Mouse (Mus musculus) liver, embryonic 16.5 days (tissue): ENCODE data around the gene Fdxr. TPM values are rescaled to one million over a fixed set of nuclear protein-coding genes. Genes with fewer than 3 reads are reported as not detected.

Experiments used
- ATAC-seq: fragments of 200-750 bp; cut with Nextera tagmentation; 2 replicates; pipeline ENCODE4 v1.8.0; 2017; ENCODE audit warnings: low read depth, mild to moderate bottlenecking, moderate number of reproducible peaks, moderate library complexity
- H3K27ac ChIP-seq: fragments of 300-500 bp; sonication (generic); 2 replicates; pipeline ENCODE4 v1.5.1; 2014; ENCODE audit warnings: mild to moderate bottlenecking, low read length
- H3K27me3 ChIP-seq: fragments of 300-500 bp; sonication (generic); 2 replicates; pipeline ENCODE4 v1.6.1; 2014; ENCODE audit warnings: low read depth, low read length, mixed read lengths; ENCODE audit not compliant: control insufficient read depth, insufficient read depth
- H3K36me3 ChIP-seq: fragments of 300-500 bp; sonication (generic); 2 replicates; pipeline ENCODE4 v1.6.1; 2014; ENCODE audit warnings: mild to moderate bottlenecking; ENCODE audit not compliant: control insufficient read depth, insufficient read depth
- H3K4me1 ChIP-seq: fragments of 300-500 bp; sonication (generic); 2 replicates; pipeline ENCODE4 v1.6.1; 2014; ENCODE audit warnings: low read depth, low read length, mixed read lengths; ENCODE audit not compliant: control insufficient read depth
- H3K4me2 ChIP-seq: fragments of 300-500 bp; sonication (generic); 2 replicates; pipeline ENCODE4 v1.6.1; 2014; ENCODE audit warnings: low read depth, low read length, mixed read lengths
- H3K4me3 ChIP-seq: fragments of 300-500 bp; sonication (generic); 2 replicates; pipeline ENCODE4 v1.5.1; 2014; ENCODE audit warnings: low read depth, mild to moderate bottlenecking, low read length
- H3K9ac ChIP-seq: fragments of 300-500 bp; sonication (generic); 2 replicates; pipeline ENCODE4 v1.6.1; 2014; ENCODE audit warnings: low read depth, low read length
- H3K9me3 ChIP-seq: fragments of 300-500 bp; sonication (generic); replicated peaks from 2 replicates; pipeline ENCODE4 v1.6.1; 2016; ENCODE audit warnings: low read length; ENCODE audit not compliant: control insufficient read depth
- WGBS: fragments of 180-500 bp; shearing (Covaris S2); extraction: QIAGEN DNeasy Blood & Tissue Kit; methylation state at CpG from one replicate; pipeline ENCODE4 v1.1.7; 2014; ENCODE audit not compliant: insufficient replicate concordance; 5-methylcytosine and 5-hydroxymethylcytosine counted together
- polyA plus RNA-seq: library from polyadenylated mRNA; unstranded; fragments of >200 nt; fragmentation: Nextera tagmentation; extraction: Ambion mirVana; gene quantifications from 2 replicates; pipeline ENCODE4 v1.2.1, GENCODE M21; 2015

Gene Fdxr
- polyA plus RNA-seq, 1 experiment from 2014 or later: 21.7 TPM

DNA sequence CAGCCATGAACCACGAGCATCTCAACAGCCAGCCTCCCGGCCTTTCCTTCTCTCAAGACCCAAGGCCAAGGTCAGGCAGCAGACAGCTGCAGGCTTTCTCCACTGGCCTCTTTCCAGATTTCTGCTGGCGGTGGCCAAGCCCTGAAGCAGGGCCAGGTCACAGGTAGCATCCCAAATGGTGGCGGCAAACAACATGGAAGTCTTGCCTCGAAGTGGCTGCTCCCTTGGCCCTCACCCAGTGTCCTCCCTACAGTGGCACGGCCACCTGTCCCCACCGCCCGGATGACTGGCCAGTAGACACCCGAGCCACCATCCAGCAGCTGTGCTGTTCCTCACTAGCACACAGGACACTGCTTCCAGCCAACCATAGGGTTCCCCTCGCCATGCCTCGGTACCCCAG, 35.4 kb downstream of the Fdxr start:
- no peaks in the 10 kb centered on the region for H3K27me3 ChIP-seq
- no peak overlapping the region for H3K9ac ChIP-seq
- 69% methylated on average over 11 of the region's 11 CpGs for WGBS
- H3K9me3 ChIP-seq: no peaks in the 10 kb centered on the region
- H3K4me2 ChIP-seq: no peak overlapping the region
- no peaks in the 10 kb centered on the region for H3K36me3 ChIP-seq
- H3K27ac ChIP-seq: no peak overlapping the region
- ATAC-seq: no peak
- H3K4me3 ChIP-seq: no peak overlapping the region
- peaks cover 5% of the 10 kb centered on the region; the same call in 1 of the 2 replicates for H3K4me1 ChIP-seq

DNA sequence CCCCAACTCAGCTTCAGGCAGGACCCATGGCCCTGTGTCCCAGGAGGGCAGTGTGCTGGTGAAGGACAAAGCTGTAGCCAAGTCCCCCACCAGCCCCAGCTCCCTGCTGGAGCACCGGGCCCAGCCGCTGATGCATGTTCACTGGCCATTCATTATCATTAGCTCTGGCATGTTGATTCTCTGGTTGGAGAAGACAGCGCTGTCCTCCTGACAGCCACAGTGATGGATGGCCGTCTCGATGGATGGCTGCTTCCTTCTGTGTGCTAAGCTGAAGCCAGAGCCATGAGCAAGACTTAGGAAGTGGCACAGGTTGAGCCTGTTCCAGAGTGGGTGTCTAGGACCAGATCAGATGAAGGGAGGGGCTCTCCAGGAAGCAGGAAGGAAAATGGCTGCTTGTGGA, 40.3 kb downstream of the Fdxr start:
- Histone ChIP-seq H3K36me3 (no peaks in the 10 kb centered on the region), H3K4me3 (no peak overlapping the region), H3K4me2 (no peak overlapping the region), H3K27ac (no peak overlapping the region), H3K9me3 (no peaks in the 10 kb centered on the region), H3K4me1 (peaks cover 4% of the 10 kb centered on the region), H3K9ac (no peak overlapping the region), H3K27me3 (no peaks in the 10 kb centered on the region)
- WGBS: 42% methylated on average over 5 of the region's 5 CpGs
- no peak for ATAC-seq

GRCm38 (mm10) chr11:115234320-115235044, 42.4 kb downstream of the Fdxr start:
- Histone ChIP-seq H3K9me3 (no peaks in the 10 kb centered on the region), H3K36me3 (no peaks in the 10 kb centered on the region), H3K27ac (no peak overlapping the region), H3K4me2 (no peak overlapping the region), H3K9ac (no peak overlapping the region), H3K4me3 (no peak overlapping the region), H3K27me3 (no peaks in the 10 kb centered on the region), H3K4me1 (peaks cover 7% of the 10 kb centered on the region)
- no peak for ATAC-seq
- WGBS: 74% methylated on average over 15 of the region's 15 CpGs

- Histone ChIP-seq H3K27ac (no peak overlapping the region), H3K4me2 (no peak overlapping the region), H3K9ac (no peak overlapping the region), H3K4me3 (no peak overlapping the region), H3K9me3 (no peaks in the 10 kb centered on the region), H3K27me3 (no peaks in the 10 kb centered on the region), H3K36me3 (no peaks in the 10 kb centered on the region), H3K4me1 (peaks cover 7% of the 10 kb centered on the region)
- 75% methylated on average over 20 of the region's 20 CpGs for WGBS
- ATAC-seq: no peak
Observed at GRCm38 (mm10) chr11:115233526-115234290, 43.1 kb downstream of the Fdxr start.

DNA sequence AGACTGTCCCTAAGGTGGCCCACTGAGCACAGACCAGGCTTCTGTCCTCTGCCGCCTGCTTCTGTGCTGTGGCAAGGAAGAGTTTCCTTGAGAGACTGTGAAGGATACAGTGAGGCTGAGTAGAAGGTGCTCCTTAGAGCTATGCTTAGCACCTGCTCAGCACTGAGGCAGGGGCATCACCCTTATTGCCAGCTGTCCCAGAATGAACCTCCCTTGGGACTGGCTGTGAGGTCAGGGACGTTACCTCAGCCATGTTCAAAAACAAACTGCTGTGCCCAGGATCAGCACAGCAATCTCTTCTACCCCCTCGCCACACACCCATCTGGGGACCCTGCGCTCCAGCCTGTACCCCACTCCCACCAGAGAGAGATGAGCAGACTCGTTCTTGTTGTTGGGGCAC, 44.0 kb downstream of the Fdxr start:
- Histone ChIP-seq H3K4me1 (peaks cover 7% of the 10 kb centered on the region), H3K27me3 (no peaks in the 10 kb centered on the region), H3K4me2 (no peak overlapping the region), H3K9ac (no peak overlapping the region), H3K27ac (no peak overlapping the region), H3K36me3 (no peaks in the 10 kb centered on the region), H3K9me3 (no peaks in the 10 kb centered on the region), H3K4me3 (no peak overlapping the region)
- no peak for ATAC-seq
- 67% methylated on average over 5 of the region's 5 CpGs for WGBS

- no peaks in the 10 kb centered on the region for H3K36me3 ChIP-seq
- H3K27ac ChIP-seq: no peak overlapping the region
- no peaks in the 10 kb centered on the region for H3K27me3 ChIP-seq
- H3K9ac ChIP-seq: no peak overlapping the region
- 56% methylated on average over 9 of the region's 9 CpGs for WGBS
- peaks cover 7% of the 10 kb centered on the region for H3K4me1 ChIP-seq
- no peaks in the 10 kb centered on the region for H3K9me3 ChIP-seq
- H3K4me2 ChIP-seq: no peak overlapping the region
- no peak overlapping the region for H3K4me3 ChIP-seq
- ATAC-seq: no peak
Observed at GRCm38 (mm10) chr11:115231924-115232323, 44.9 kb downstream of the Fdxr start.

GRCm38 (mm10) chr11:115231168-115231915, 45.5 kb downstream of the Fdxr start:
- Histone ChIP-seq H3K27ac (peak overlapping the region; percentile 57), H3K4me2 (no peak overlapping the region)
- ATAC-seq: no peak

DNA sequence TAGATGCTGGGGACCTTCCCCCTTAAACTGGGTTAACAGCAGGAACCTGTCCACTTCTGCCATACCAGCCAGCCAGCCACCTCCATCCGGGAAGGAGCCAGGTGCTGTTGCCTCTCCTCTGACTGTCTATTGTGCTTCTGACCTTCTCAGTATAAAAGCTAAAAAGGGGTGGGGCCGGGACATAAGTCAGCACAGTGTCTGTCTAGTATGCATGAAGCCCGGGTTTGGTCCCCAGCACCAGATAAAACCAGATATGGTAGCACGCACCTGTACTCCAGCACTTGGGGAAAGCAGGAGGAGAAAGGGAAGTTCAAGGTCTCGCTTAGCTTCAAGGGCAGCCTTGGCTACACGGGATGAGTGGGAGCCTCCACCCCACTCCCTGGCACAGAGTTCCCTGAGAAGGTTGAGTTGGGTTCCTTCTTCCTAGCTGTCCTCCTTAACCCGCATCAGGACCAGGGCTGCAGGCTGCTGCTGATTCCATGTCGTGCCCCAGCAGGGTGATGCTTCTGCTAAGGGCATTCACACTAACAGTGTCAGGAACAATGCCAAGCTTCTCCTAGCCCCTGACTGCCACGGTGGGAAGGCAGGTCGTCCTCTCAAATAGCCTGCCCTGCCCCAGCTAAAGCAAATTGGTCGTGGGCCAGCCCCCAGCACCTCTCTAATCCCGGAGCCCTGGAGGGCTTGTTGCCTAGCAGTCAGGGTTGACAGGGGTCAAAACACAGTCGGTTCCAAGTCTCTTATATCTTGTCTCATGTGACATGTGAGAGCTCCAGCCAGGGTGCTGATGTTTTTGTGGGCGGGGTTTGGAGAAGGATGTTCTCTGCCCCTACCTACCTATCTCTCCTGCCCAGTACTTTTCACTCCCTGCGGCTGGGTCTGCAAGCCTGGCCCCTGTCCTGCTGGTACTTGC, 47.6 kb downstream of the Fdxr start:
- 52% methylated on average over 15 of the region's 15 CpGs for WGBS
- H3K27me3 ChIP-seq: no peaks in the 10 kb centered on the region
- no peak overlapping the region for H3K4me3 ChIP-seq

More at GRCm38 (mm10) chr11:115231168-115231915, 45.5 kb downstream of the Fdxr start:
- H3K36me3 ChIP-seq: no peaks in the 10 kb centered on the region
- WGBS: 35% methylated on average over 14 of the region's 14 CpGs
- H3K27me3 ChIP-seq: no peaks in the 10 kb centered on the region
- H3K9ac ChIP-seq: no peak overlapping the region; the same call in 1 of the 2 replicates
- H3K9me3 ChIP-seq: no peaks in the 10 kb centered on the region
- H3K4me1 ChIP-seq: peaks cover 7% of the 10 kb centered on the region
- H3K4me3 ChIP-seq: no peak overlapping the region

More for the DNA sequence above, 47.6 kb downstream of the Fdxr start:
- Histone ChIP-seq H3K27ac (no peak overlapping the region), H3K9ac (no peak overlapping the region), H3K9me3 (no peaks in the 10 kb centered on the region), H3K36me3 (no peaks in the 10 kb centered on the region), H3K4me2 (no peak overlapping the region), H3K4me1 (peaks cover 7% of the 10 kb centered on the region)
- no peak for ATAC-seq
